Mouse (Mus musculus) intestine, embryonic 15.5 days (tissue): ENCODE data around the gene Rnase4. TPM values are rescaled to one million over a fixed set of nuclear protein-coding genes. Genes with fewer than 3 reads are reported as not detected.

Experiments
- ATAC-seq: fragments of 200-750 bp; cut with Nextera tagmentation; 2 replicates; pipeline ENCODE4 v1.8.0; 2017; ENCODE audit warnings: moderate TSS enrichment, moderate library complexity
- H3K27ac ChIP-seq: fragments of 300-500 bp; sonication (generic); 2 replicates; pipeline ENCODE4 v1.5.1; 2015; ENCODE audit warnings: mild to moderate bottlenecking, inconsistent platforms
- H3K27me3 ChIP-seq: fragments of 300-500 bp; sonication (generic); replicated peaks from 2 replicates; pipeline ENCODE4 v1.6.1; 2015; ENCODE audit warnings: inconsistent platforms
- H3K36me3 ChIP-seq: fragments of 300-500 bp; sonication (generic); 2 replicates; pipeline ENCODE4 v1.6.1; 2015; ENCODE audit warnings: inconsistent platforms
- H3K4me1 ChIP-seq: fragments of 300-500 bp; sonication (generic); replicated peaks from 2 replicates; pipeline ENCODE4 v1.6.1; 2015; ENCODE audit warnings: inconsistent platforms
- H3K4me2 ChIP-seq: fragments of 300-500 bp; sonication (generic); replicated peaks from 2 replicates; pipeline ENCODE4 v1.6.1; 2015; ENCODE audit warnings: mild to moderate bottlenecking, inconsistent platforms
- H3K4me3 ChIP-seq: fragments of 300-500 bp; sonication (generic); replicated peaks from 2 replicates; pipeline ENCODE4 v1.5.1; 2015; ENCODE audit warnings: inconsistent platforms
- H3K9ac ChIP-seq: fragments of 300-500 bp; sonication (generic); 2 replicates; pipeline ENCODE4 v1.6.1; 2015; ENCODE audit warnings: inconsistent platforms
- H3K9me3 ChIP-seq: fragments of 300-500 bp; sonication (generic); 2 replicates; pipeline ENCODE4 v1.6.1; 2016; ENCODE audit warnings: inconsistent platforms
- WGBS: fragments of 180-500 bp; shearing (Covaris S2); methylation state at CpG from one replicate; pipeline ENCODE4 v1.1.7; 2015; 5-methylcytosine and 5-hydroxymethylcytosine counted together
- polyA plus RNA-seq: library from polyadenylated mRNA; unstranded; fragments of >200 nt; fragmentation: Nextera tagmentation; extraction: Ambion mirVana; gene quantifications from 2 replicates; pipeline ENCODE4 v1.2.1, GENCODE M21; 2015

The Rnase4 gene
- polyA plus RNA-seq, 1 experiment from 2014 or later, result 209 TPM

- H3K9ac ChIP-seq, result no peak within 1 kb of the TSS
- no peaks in the 10 kb centered on the region for H3K9me3 ChIP-seq
- no peak within 1 kb of the TSS for H3K4me2 ChIP-seq
- no peaks in the 10 kb centered on the region for H3K27me3 ChIP-seq
- no peak within 1 kb of the TSS for H3K4me3 ChIP-seq
- H3K27ac ChIP-seq, result no peak within 1 kb of the TSS
- 85% methylated on average over 3 of the region's 3 CpGs for WGBS
- H3K36me3 ChIP-seq, result no peaks in the 10 kb centered on the region
- no peaks in the 10 kb centered on the region for H3K4me1 ChIP-seq
- ATAC-seq, result no peak
These were observed 16.5 kb upstream of the Rnase4 start, which contains the start of gene Olfr750 for GRCm38 (mm10) chr14:51074335-51074734. Olfr750 (minus strand) TSS chr14:51074435.

GRCm38 (mm10) chr14:51079180-51079579 lies 11.7 kb upstream of the Rnase4 start:
- no peak overlapping the region for H3K4me2 ChIP-seq
- no peaks in the 10 kb centered on the region for H3K36me3 ChIP-seq
- no peak overlapping the region for H3K9ac ChIP-seq
- H3K27ac ChIP-seq, result no peak overlapping the region
- H3K27me3 ChIP-seq, result no peaks in the 10 kb centered on the region
- 94% methylated on average over 1 of the region's 1 CpGs for WGBS
- H3K4me3 ChIP-seq, result no peak overlapping the region
- H3K9me3 ChIP-seq, result no peaks in the 10 kb centered on the region
- H3K4me1 ChIP-seq, result 0 out of 2 replicates have a peak, but pooled peaks cover 3% of the 10 kb centered on the region
- no peak for ATAC-seq

GRCm38 (mm10) chr14:51081035-51081434 lies 9.8 kb upstream of the Rnase4 start:
- WGBS, result 62% methylated on average over 2 of the region's 2 CpGs
- no peak overlapping the region for H3K4me2 ChIP-seq

GRCm38 (mm10) chr14:51082599-51083581 lies 8.0 kb upstream of the Rnase4 start:
- H3K36me3 ChIP-seq, result no peaks in the 10 kb centered on the region
- H3K4me1 ChIP-seq, result 0 out of 2 replicates have a peak, but pooled peaks cover 3% of the 10 kb centered on the region
- peak; percentile 55 for ATAC-seq
- H3K4me3 ChIP-seq, result peak overlapping the region; percentile 53
- H3K4me2 ChIP-seq, result peak overlapping the region; percentile 85
- 0 out of 2 replicates have a peak overlapping the region, but pooled peaks have one; percentile 22 for H3K27ac ChIP-seq
- 3% methylated on average over 40 of the region's 40 CpGs for WGBS
- H3K9ac ChIP-seq, result peak overlapping the region; percentile 52
- H3K9me3 ChIP-seq, result no peaks in the 10 kb centered on the region
- no peaks in the 10 kb centered on the region for H3K27me3 ChIP-seq

More at GRCm38 (mm10) chr14:51081035-51081434, 9.8 kb upstream of the Rnase4 start:
- no peaks in the 10 kb centered on the region for H3K27me3 ChIP-seq
- 0 out of 2 replicates have a peak, but pooled peaks cover 3% of the 10 kb centered on the region for H3K4me1 ChIP-seq
- H3K9ac ChIP-seq, result no peak overlapping the region
- ATAC-seq, result peak; percentile 91
- no peaks in the 10 kb centered on the region for H3K36me3 ChIP-seq
- no peak overlapping the region for H3K27ac ChIP-seq
- H3K9me3 ChIP-seq, result no peaks in the 10 kb centered on the region
- H3K4me3 ChIP-seq, result no peak overlapping the region

- no peak for ATAC-seq
- 22% methylated on average over 7 of the region's 7 CpGs for WGBS
- no peaks in the 10 kb centered on the region for H3K27me3 ChIP-seq
These were observed 7.1 kb upstream of the Rnase4 start for GRCm38 (mm10) chr14:51083805-51084204.

GRCm38 (mm10) chr14:51085086-51085485 lies 5.8 kb upstream of the Rnase4 start:
- Histone ChIP-seq H3K9ac (no peak overlapping the region), H3K4me2 (no peak overlapping the region), H3K27me3 (no peaks in the 10 kb centered on the region), H3K27ac (no peak overlapping the region), H3K4me3 (no peak overlapping the region), H3K9me3 (no peaks in the 10 kb centered on the region), H3K36me3 (no peaks in the 10 kb centered on the region), H3K4me1 (0 out of 2 replicates have a peak, but pooled peaks cover 3% of the 10 kb centered on the region)
- WGBS, result 76% methylated on average over 2 of the region's 2 CpGs
- ATAC-seq, result no peak

More at GRCm38 (mm10) chr14:51083805-51084204, 7.1 kb upstream of the Rnase4 start:
- H3K27ac ChIP-seq, result no peak overlapping the region
- H3K36me3 ChIP-seq, result no peaks in the 10 kb centered on the region
- peak overlapping the region; percentile 53 for H3K4me3 ChIP-seq
- H3K4me1 ChIP-seq, result 0 out of 2 replicates have a peak, but pooled peaks cover 3% of the 10 kb centered on the region
- peak overlapping the region; percentile 85 for H3K4me2 ChIP-seq
- H3K9me3 ChIP-seq, result no peaks in the 10 kb centered on the region
- H3K9ac ChIP-seq, result no peak overlapping the region

- Histone ChIP-seq H3K4me1 (0 out of 2 replicates have a peak, but pooled peaks cover 3% of the 10 kb centered on the region), H3K27ac (no peak overlapping the region), H3K27me3 (no peaks in the 10 kb centered on the region), H3K4me3 (no peak overlapping the region), H3K9me3 (no peaks in the 10 kb centered on the region), H3K36me3 (no peaks in the 10 kb centered on the region), H3K9ac (no peak overlapping the region), H3K4me2 (no peak overlapping the region)
- WGBS, result 76% methylated on average over 4 of the region's 4 CpGs
- ATAC-seq, result no peak
These were observed 5.0 kb upstream of the Rnase4 start for GRCm38 (mm10) chr14:51085911-51086310.

- 12% methylated on average over 9 of the region's 9 CpGs for WGBS
- Histone ChIP-seq H3K9ac (no peak overlapping the region), H3K27ac (no peak overlapping the region), H3K36me3 (no peaks in the 10 kb centered on the region), H3K4me3 (peak overlapping the region; percentile 63), H3K4me1 (0 out of 2 replicates have a peak, but pooled peaks cover 3% of the 10 kb centered on the region), H3K27me3 (no peaks in the 10 kb centered on the region), H3K4me2 (peak overlapping the region; percentile 77), H3K9me3 (no peaks in the 10 kb centered on the region)
- no peak for ATAC-seq
These were observed 3.1 kb upstream of the Rnase4 start for GRCm38 (mm10) chr14:51087762-51088161.

- 0 out of 2 replicates have a peak, but pooled peaks cover 3% of the 10 kb centered on the region for H3K4me1 ChIP-seq
- H3K36me3 ChIP-seq, result no peaks in the 10 kb centered on the region
- peak overlapping the region; percentile 77 for H3K4me2 ChIP-seq
- H3K27ac ChIP-seq, result peak overlapping the region; percentile 87
- ATAC-seq, result peak; percentile 39
- peak overlapping the region; percentile 57 for H3K9ac ChIP-seq
- H3K9me3 ChIP-seq, result no peaks in the 10 kb centered on the region
- WGBS, result under 1% methylated on average over 23 of the region's 23 CpGs
- H3K27me3 ChIP-seq, result no peaks in the 10 kb centered on the region
- H3K4me3 ChIP-seq, result peak overlapping the region; percentile 63
These were observed 2.5 kb upstream of the Rnase4 start for GRCm38 (mm10) chr14:51088166-51088969.

- Histone ChIP-seq H3K27ac (peak overlapping the region; percentile 87), H3K27me3 (no peaks in the 10 kb centered on the region), H3K36me3 (no peaks in the 10 kb centered on the region), H3K4me1 (0 out of 2 replicates have a peak, but pooled peaks cover 2% of the 10 kb centered on the region), H3K9me3 (no peaks in the 10 kb centered on the region), H3K4me2 (peak overlapping the region; percentile 77), H3K9ac (peak overlapping the region; percentile 57), H3K4me3 (peak overlapping the region; percentile 63)
- under 1% methylated on average over 34 of the region's 34 CpGs for WGBS
- peak; percentile 90 for ATAC-seq
These were observed 1.8 kb upstream of the Rnase4 start for GRCm38 (mm10) chr14:51088970-51089673.

GRCm38 (mm10) chr14:51089674-51090076 lies 1.2 kb upstream of the Rnase4 start:
- under 1% methylated on average over 15 of the region's 15 CpGs for WGBS
- no peak for ATAC-seq
- Histone ChIP-seq H3K27ac (peak overlapping the region; percentile 87), H3K4me1 (0 out of 2 replicates have a peak, but pooled peaks cover 2% of the 10 kb centered on the region), H3K9ac (peak overlapping the region; percentile 56), H3K4me3 (peak overlapping the region; percentile 63), H3K36me3 (no peaks in the 10 kb centered on the region), H3K9me3 (no peaks in the 10 kb centered on the region), H3K4me2 (peak overlapping the region; percentile 77), H3K27me3 (no peaks in the 10 kb centered on the region)
